Mouse (Mus musculus) heart, adult 2 months (tissue): ENCODE results near the gene Clcn6.

Experiments
- EP300 ChIP-seq: fragments of 200-500 bp; IDR thresholded peaks from 2 replicates; pipeline ENCODE4 v1.6.1; 2011; ENCODE audit warnings: low read depth, low read length, control low read depth; ENCODE audit not compliant: insufficient read depth
- POLR2A ChIP-seq: fragments of 200-500 bp; IDR thresholded peaks from 2 replicates; pipeline ENCODE4 v1.6.1; 2011; ENCODE audit warnings: mild to moderate bottlenecking, low read depth, low read length, control low read depth; ENCODE audit not compliant: insufficient read depth

GRCm38 (mm10) chr4:148016981-148017380 is 21.6 kb downstream of the Clcn6 start:
- no peak for TF ChIP-seq EP300
- TF ChIP-seq POLR2A, result no peak
